In genomic region chr2:14604791-14605190, GRCm38 (mm10) we compare ENCODE assay signal across 8 mouse cellular contexts. TPM values are rescaled to one million over a fixed set of nuclear protein-coding genes. Genes with fewer than 3 reads are reported as not detected.
DNase-seq lines count a peak whose midpoint lies in the region; ATAC-seq lines count a peak whose summit lies in the region.

No protein-coding gene starts in this region.

- H3K27ac ChIP-seq in heart, embryonic 15.5 days: peak overlapping the region; percentile 98
- H3K27ac ChIP-seq in stomach, embryonic 16.5 days (ENCODE audit: low read length): no peak overlapping the region

- no peaks in the 10 kb centered on the region for H3K27me3 ChIP-seq in heart, embryonic 15.5 days
- no peaks in the 10 kb centered on the region for H3K27me3 ChIP-seq in stomach, embryonic 16.5 days (ENCODE audit: control insufficient read depth, insufficient read depth, low read length)

- DNase-seq in right cerebral cortex, postnatal 25 days: peak; percentile 12
- no peak for DNase-seq in right cerebral cortex, adult 18-20 months
- DNase-seq in kidney, postnatal 14 days: peak; percentile 19
- peak; percentile 44 for DNase-seq in mesoderm, embryonic 11.5 days (ENCODE audit: low read depth, low spot score)
- DNase-seq in frontal cortex, postnatal 14 days (ENCODE audit: low spot score in 2 of 2): no peak

- WGBS in heart, embryonic 15.5 days: under 1% methylated on average over 22 of the region's 22 CpGs
- under 1% methylated on average over 22 of the region's 22 CpGs for WGBS in stomach, embryonic 16.5 days

- H3K4me1 ChIP-seq in heart, embryonic 15.5 days (replicated peaks): peaks cover 16% of the 10 kb centered on the region
- H3K4me1 ChIP-seq in stomach, embryonic 16.5 days (ENCODE audit: control insufficient read depth, insufficient read depth, low read length): peaks cover 8% of the 10 kb centered on the region

- H3K9me3 ChIP-seq in heart, embryonic 15.5 days (replicated peaks): no peaks in the 10 kb centered on the region
- no peaks in the 10 kb centered on the region for H3K9me3 ChIP-seq in stomach, embryonic 16.5 days (replicated peaks; ENCODE audit: control insufficient read depth, low read length)

- ATAC-seq in common myeloid progenitor, adult 5-6 weeks (replicated peaks; ENCODE audit: low read depth, poor library complexity, severe bottlenecking): peak; percentile 13; the same call in 1 of the 2 replicates
- peak; percentile 38; the same call in 1 of the 2 replicates for ATAC-seq in heart, embryonic 15.5 days (replicated peaks; ENCODE audit: insufficient number of reproducible peaks, insufficient read depth, low FRiP score, low read depth)
- peak; percentile 35; the same call in 1 of the 2 replicates for ATAC-seq in stomach, embryonic 16.5 days (ENCODE audit: insufficient read depth, low FRiP score)

- H3K9ac ChIP-seq in heart, embryonic 15.5 days: peak overlapping the region; percentile 91
- H3K9ac ChIP-seq in stomach, embryonic 16.5 days (ENCODE audit: low read length): peak overlapping the region; percentile 79

- H3K4me2 ChIP-seq in heart, embryonic 15.5 days: peak overlapping the region; percentile 88
- peak overlapping the region; percentile 87 for H3K4me2 ChIP-seq in stomach, embryonic 16.5 days (ENCODE audit: low read depth, low read length)

- no peaks in the 10 kb centered on the region for H3K36me3 ChIP-seq in heart, embryonic 15.5 days
- no peaks in the 10 kb centered on the region for H3K36me3 ChIP-seq in stomach, embryonic 16.5 days (ENCODE audit: control insufficient read depth, insufficient read depth, low read length)

- H3K4me3 ChIP-seq in heart, embryonic 15.5 days: peak overlapping the region; percentile 89
- H3K4me3 ChIP-seq in stomach, embryonic 16.5 days (replicated peaks; ENCODE audit: low read length): peak overlapping the region; percentile 66

RNA-seq across cellular contexts. Expression of gene Cacnb2, which starts 1.9 kb away (rescaled TPM):
- 8.5 and 9.4 TPM in 2 replicates for total RNA-seq in common myeloid progenitor, adult 5-6 weeks (2017)
- polyA plus RNA-seq in heart, embryonic 15.5 days (2015; fragmentation: Nextera tagmentation; extraction: Ambion mirVana): 10.1 and 12.2 TPM in 2 replicates
- polyA plus RNA-seq in stomach, embryonic 16.5 days (2015; fragmentation: Nextera tagmentation; extraction: Ambion mirVana): 3.1 and 3.3 TPM in 2 replicates

Comparison
In these comparisons a context has a peak if more than half of its experiments do, and no peak if none do; other contexts are left out.
1. DNase-seq: peak in right cerebral cortex, postnatal 25 days (single experiment), kidney, postnatal 14 days (single experiment) and mesoderm, embryonic 11.5 days (single experiment); none in right cerebral cortex, adult 18-20 months (single experiment) and frontal cortex, postnatal 14 days (0 of 2).
2. Peak in every context shown above with its lines, with median percentiles within 50 percentile points of each other: ATAC-seq.